Comparison of ENCODE assay signal across 9 mouse cellular contexts in the genomic region with DNA sequence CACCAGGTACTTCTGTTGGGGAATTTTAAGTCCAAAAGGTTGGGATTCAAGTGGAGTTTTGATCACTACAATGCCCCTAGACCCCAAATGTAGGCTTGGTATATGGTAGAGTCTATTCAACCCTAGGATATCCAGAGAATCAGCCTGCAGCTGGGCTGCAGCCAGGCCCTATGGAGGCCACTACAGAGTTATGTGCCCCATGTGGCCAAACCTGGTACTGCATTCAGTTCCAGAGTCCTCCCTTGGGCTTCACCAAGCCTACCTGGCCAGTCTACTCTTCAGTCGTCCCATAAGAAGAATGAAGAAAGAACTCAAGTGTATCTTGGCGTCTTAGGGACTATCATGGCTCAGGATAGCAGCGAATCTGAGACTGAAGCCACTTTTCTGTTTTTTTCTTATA. TPM values are rescaled to one million over a fixed set of nuclear protein-coding genes. Genes with fewer than 3 reads are reported as not detected.
DNase-seq lines count a peak whose midpoint lies in the region; ATAC-seq and TF ChIP-seq lines count a peak whose summit lies in the region.
"Had no signal": no experiment of that assay in that cellular context is flagged by ENCODE, and none has a peak within 500 bp of the region (broad histone marks: within the 10 kb centered on the region; RNA-seq: fewer than 3 reads in every experiment).

No protein-coding gene starts in this region.

- no peaks in the 10 kb centered on the region for H3K36me3 ChIP-seq in forebrain, embryonic 11.5 days (ENCODE audit: control insufficient read depth, insufficient read depth, low read length)
- no peaks in the 10 kb centered on the region for H3K36me3 ChIP-seq in forebrain, embryonic 12.5 days (replicated peaks)
- H3K36me3 ChIP-seq in midbrain, postnatal 0 days (ENCODE audit: insufficient read depth, low read length), result no peaks in the 10 kb centered on the region
- H3K36me3 ChIP-seq: limb, embryonic 13.5 days had no signal

- H3K4me1 ChIP-seq in forebrain, embryonic 11.5 days (replicated peaks; ENCODE audit: control insufficient read depth, insufficient read depth, low read length), result no peaks in the 10 kb centered on the region
- H3K4me1 ChIP-seq in forebrain, embryonic 12.5 days, result no peaks in the 10 kb centered on the region
- no peaks in the 10 kb centered on the region for H3K4me1 ChIP-seq in midbrain, postnatal 0 days (ENCODE audit: insufficient read depth, low read length)

- 52% methylated on average over 3 of the region's 3 CpGs for WGBS in forebrain, embryonic 11.5 days
- WGBS in forebrain, embryonic 12.5 days, result 43% methylated on average over 3 of the region's 3 CpGs
- 40% methylated on average over 3 of the region's 3 CpGs for WGBS in midbrain, postnatal 0 days

- H3K27me3 ChIP-seq in forebrain, embryonic 11.5 days (ENCODE audit: control insufficient read depth, insufficient read depth, low read length), result no peaks in the 10 kb centered on the region
- H3K27me3 ChIP-seq in forebrain, embryonic 12.5 days, result no peaks in the 10 kb centered on the region
- H3K27me3 ChIP-seq in midbrain, postnatal 0 days (ENCODE audit: insufficient read depth, low read length), result no peaks in the 10 kb centered on the region

- H3K4me2 ChIP-seq in forebrain, embryonic 11.5 days (ENCODE audit: low read depth, low read length, severe bottlenecking), result no peak overlapping the region
- H3K4me2 ChIP-seq in forebrain, embryonic 12.5 days, result no peak overlapping the region
- H3K4me2 ChIP-seq in midbrain, postnatal 0 days (ENCODE audit: low read depth, low read length, poor library complexity, severe bottlenecking), result no peak overlapping the region
- H3K4me2 ChIP-seq: limb, embryonic 13.5 days had no signal

- TF ChIP-seq CTCF in midbrain, postnatal 0 days (IDR thresholded peaks at IDR 0.05), result peak; percentile 68

- no peak for ATAC-seq in forebrain, embryonic 11.5 days (replicated peaks; ENCODE audit: low FRiP score)
- no peak for ATAC-seq in forebrain, embryonic 12.5 days (ENCODE audit: low FRiP score)
- no peak for ATAC-seq in midbrain, postnatal 0 days (ENCODE audit: low FRiP score)

- H3K9me3 ChIP-seq in forebrain, embryonic 11.5 days (ENCODE audit: control insufficient read depth, low read length), result no peaks in the 10 kb centered on the region; the same call in 1 of the 2 replicates
- H3K9me3 ChIP-seq in forebrain, embryonic 12.5 days, result peaks cover 7% of the 10 kb centered on the region; the same call in 1 of the 2 replicates
- H3K9me3 ChIP-seq in midbrain, postnatal 0 days (ENCODE audit: low read length), result no peaks in the 10 kb centered on the region
- H3K9me3 ChIP-seq: limb, embryonic 13.5 days had no signal

- no peak overlapping the region for H3K4me3 ChIP-seq in forebrain, embryonic 11.5 days (ENCODE audit: low read depth, low read length)
- H3K4me3 ChIP-seq in forebrain, embryonic 12.5 days (replicated peaks), result no peak overlapping the region
- no peak overlapping the region for H3K4me3 ChIP-seq in midbrain, postnatal 0 days (ENCODE audit: low read depth, low read length)
- H3K4me3 ChIP-seq: limb, embryonic 13.5 days had no signal

- no peak overlapping the region for H3K9ac ChIP-seq in forebrain, embryonic 11.5 days (ENCODE audit: low read length)
- H3K9ac ChIP-seq in forebrain, embryonic 12.5 days, result no peak overlapping the region
- no peak overlapping the region for H3K9ac ChIP-seq in midbrain, postnatal 0 days (replicated peaks; ENCODE audit: low read length, poor library complexity, severe bottlenecking)
- H3K9ac ChIP-seq: limb, embryonic 13.5 days had no signal

- H3K27ac ChIP-seq in forebrain, embryonic 11.5 days (ENCODE audit: low read depth, low read length), result no peak overlapping the region
- H3K27ac ChIP-seq in forebrain, embryonic 12.5 days, result no peak overlapping the region
- no peak overlapping the region for H3K27ac ChIP-seq in midbrain, postnatal 0 days (ENCODE audit: low read depth, low read length)
- H3K27ac ChIP-seq: limb, embryonic 13.5 days had no signal

- DNase-seq in forebrain, embryonic 11.5 days (ENCODE audit: low spot score), result peak; percentile 70
- peak; percentile 78 to 84 for DNase-seq in adrenal gland, adult 18-20 months (ENCODE audit: low spot score in 2 of 2)
- DNase-seq in embryo, embryonic 10.5 days (ENCODE audit: low spot score), result peak; percentile 73
- DNase-seq in heart, postnatal 4 days, result peak; percentile 84
- peak; percentile 57 to 90 for DNase-seq in layer of hippocampus, postnatal 25 days (ENCODE audit: extremely low spot score in 1 of 2, low spot score in 1 of 2)
- peak; percentile 29 for DNase-seq in midbrain, postnatal 0 days (ENCODE audit: low spot score)
- DNase-seq in spleen, postnatal 36 days (ENCODE audit: low spot score in 2 of 2), result peak; percentile 54

RNA-seq across cellular contexts. Expression of gene Myl10, which starts 10.8 kb away (rescaled TPM):
- polyA plus RNA-seq in forebrain, embryonic 11.5 days (2014; fragmentation: Nextera tagmentation; extraction: Ambion mirVana), result not detected in 2 replicates
- not detected in 2 replicates for polyA plus RNA-seq in forebrain, embryonic 12.5 days (2016; fragmentation: Nextera tagmentation; extraction: Ambion mirVana)
- total RNA-seq in adrenal gland, adult 18-20 months (2021), result not detected
- total RNA-seq in heart, postnatal 4 days (2021), result not detected
- total RNA-seq in layer of hippocampus, postnatal 25 days (2021), result not detected
- total RNA-seq in midbrain, postnatal 0 days (2014; rRNA removed), result not detected in 2 replicates
- not detected in 2 replicates for polyA plus RNA-seq in midbrain, postnatal 0 days (2015; fragmentation: Nextera tagmentation; extraction: Ambion mirVana)
- polyA plus RNA-seq: limb, embryonic 13.5 days had no signal

Comparison
In these comparisons a context has a peak if more than half of its experiments do, and no peak if none do; other contexts are left out.
1. DNase-seq: peak in every context shown above with its lines; median percentile 84 in heart, postnatal 4 days; 81 in adrenal gland, adult 18-20 months; 74 in layer of hippocampus, postnatal 25 days; 73 in embryo, embryonic 10.5 days; 70 in forebrain, embryonic 11.5 days; 54 in spleen, postnatal 36 days; 29 in midbrain, postnatal 0 days.